Mouse (Mus musculus): ENCODE measurements around the gene Usb1.

Gene Usb1

DNA sequence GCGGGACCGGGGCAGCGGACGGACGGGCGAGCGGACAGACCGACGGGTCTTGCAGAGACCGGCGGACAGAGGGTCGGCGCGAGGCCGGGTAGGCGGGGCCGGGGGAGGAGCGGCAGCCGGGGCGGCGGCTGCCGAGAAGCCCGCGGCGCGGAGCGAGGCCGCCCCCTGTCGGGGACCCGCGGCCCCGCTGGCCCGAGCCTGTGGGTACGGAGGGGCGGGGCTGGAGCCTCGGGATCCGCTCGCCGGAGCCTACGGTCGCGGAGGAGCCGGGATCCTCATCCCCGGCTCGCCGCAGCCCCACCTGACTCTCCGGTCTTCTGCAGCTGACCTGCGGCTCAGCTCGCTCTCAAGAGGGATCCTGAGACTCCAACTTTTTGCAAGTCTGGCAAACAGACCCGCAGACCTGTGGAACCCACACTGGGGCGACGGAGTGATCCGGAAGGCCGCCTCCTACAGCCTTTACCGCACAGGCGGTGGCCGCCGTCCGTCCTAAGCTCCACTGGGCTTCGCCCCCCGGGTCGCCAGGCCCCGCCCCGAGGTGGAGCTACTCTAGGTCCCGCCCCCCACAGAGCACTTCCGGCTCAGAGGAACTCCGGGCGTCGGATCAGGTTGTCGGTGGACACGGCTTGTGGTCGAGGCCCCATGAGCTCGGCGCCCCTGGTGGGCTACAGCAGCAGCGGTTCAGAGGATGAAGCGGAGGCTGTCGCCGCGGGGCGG is at the start of gene Usb1, which contains the start of gene Zfp319:
Gene Usb1, plus strand, starts transcription at position 565 of the 717 bp plus-strand sequence.
Gene Zfp319, minus strand, starts transcription at position 231 of the 717 bp plus-strand sequence.
- peak; percentile 95 for DNase-seq (ENCODE audit: low read depth)

DNA sequence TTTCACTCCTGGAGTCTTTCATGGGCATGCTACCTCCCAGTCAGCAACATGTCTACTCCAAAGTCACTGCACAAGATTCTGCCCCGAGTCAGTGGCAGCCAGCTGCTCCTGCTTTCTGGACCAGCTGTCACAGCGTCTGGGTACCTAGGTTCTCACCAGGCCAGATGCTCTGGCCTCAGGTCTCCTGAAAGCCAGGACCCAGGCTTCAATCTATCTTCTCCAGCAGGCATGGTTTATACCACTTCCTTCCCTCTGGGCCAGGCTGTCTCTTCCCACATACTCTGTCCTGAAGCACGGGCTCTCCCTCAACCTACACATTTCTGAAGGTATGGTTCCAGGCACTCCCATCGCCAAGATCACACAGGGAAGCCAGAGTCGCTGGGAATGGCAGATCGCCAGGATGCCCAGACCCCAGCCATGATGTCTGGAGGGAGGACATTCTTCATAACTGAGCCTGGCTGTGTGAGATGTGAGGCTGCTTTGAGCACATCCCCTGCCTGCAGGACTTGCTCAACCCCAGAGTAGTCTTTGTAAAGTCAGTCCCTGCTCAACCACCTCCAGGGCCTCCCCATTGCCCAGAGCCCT is 42.9 kb upstream of the Usb1 start:
- DNase-seq (ENCODE audit: low read depth) = no peak

DNA sequence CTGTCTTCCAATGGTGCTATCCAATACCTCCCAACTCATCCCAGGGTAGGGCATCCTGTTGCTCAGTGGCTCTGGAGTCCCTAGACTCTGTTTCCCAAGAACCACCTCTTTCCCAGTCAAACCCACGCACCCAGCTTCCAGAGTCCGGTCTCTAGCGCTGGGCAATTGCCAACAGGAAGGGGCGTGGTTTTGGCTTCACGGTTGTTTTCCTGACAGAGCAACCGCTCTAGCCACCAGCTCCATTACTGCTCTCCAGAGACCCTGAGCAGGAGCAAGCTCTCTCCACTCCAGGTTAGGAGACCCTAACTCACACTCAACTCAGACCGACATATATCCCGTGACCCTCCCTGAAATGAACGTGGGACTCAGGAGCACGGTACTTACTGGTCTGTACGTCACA is 38.9 kb upstream of the Usb1 start:
- DNase-seq (ENCODE audit: low read depth) = no peak

DNA sequence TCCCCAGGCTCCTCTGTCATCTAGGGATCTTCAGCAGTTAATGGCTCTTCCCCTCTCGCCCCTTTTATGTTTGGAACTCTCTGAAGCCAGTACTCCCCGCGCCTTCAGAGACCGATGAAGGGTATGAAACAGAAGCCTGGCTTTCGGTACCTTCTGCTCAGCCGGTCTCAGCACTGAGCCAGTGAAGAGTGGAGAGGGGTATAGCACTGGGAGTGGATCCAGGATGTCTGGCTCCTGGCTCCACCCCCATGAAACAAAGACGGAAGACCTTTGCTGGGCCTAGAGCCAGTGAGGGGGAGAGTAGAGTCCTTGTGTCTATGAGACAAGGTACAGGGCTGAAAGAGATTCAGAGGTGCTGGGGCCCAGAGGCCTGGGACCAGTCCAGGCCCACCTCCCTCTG is 38.2 kb upstream of the Usb1 start:
- no peak for DNase-seq (ENCODE audit: low read depth)

DNA sequence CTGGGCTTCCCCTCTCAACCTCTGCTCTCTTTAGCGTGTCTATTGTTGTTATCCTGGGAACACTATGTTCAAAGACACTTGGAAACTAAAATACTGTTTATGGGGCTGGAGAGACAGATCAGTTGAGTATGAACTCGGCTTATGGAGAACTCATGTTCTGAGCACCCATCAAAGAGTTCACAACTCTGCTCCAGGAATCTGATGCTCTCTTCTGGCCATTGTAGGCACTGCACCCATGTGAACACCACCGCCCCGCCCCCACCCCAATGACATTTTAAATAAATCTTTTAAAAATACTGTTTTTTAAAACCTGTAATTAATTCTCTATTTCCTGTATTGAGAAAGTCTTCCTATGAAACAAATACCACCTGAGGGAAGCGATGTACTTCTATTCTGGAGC is 29.7 kb upstream of the Usb1 start:
- peak; percentile 67 for DNase-seq (ENCODE audit: low read depth)

DNA sequence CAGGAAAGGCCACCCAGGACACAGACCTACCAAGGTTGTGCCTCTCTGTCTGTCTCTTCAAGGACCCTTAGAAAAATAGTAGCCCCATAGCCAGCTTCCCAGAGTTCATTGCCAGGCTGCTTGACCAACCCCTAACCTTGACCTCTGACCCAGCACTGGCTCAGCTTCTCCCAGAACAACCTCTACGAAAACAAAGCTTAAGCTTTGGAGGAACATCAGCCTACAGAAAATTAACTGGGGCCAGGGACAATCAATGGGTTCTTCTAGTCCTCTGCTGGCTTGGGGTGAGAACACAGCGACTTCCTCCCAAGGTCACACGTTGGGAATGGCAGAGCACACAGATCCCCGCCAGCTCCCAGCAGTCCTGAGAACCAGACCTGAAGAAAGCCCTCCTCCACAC is 26.6 kb upstream of the Usb1 start:
- DNase-seq (ENCODE audit: low read depth) = no peak

DNA sequence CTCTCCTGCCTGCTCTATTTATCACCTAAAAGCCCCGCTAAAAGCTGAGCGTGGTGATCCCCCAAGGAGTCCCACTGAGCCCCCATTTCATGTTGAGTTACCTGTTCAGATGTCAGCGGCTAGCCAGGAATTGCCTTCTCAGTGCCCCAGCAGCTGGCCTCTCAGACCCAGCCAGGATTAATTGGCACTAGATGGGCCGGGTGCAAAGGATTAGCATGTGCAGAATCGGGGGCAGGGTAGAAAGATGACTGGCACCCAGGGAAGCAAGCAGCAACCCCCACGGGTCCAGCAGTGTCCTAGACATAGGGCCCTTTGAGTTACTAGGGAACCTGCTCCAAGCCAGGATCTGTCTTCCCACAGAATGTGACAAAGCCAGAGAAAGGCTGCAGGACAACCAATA is 25.7 kb upstream of the Usb1 start, which contains the start of gene Cngb1:
Gene Cngb1, minus strand, starts transcription at position 155 of the 400 bp plus-strand sequence.
- no peak for DNase-seq (ENCODE audit: low read depth)

DNA sequence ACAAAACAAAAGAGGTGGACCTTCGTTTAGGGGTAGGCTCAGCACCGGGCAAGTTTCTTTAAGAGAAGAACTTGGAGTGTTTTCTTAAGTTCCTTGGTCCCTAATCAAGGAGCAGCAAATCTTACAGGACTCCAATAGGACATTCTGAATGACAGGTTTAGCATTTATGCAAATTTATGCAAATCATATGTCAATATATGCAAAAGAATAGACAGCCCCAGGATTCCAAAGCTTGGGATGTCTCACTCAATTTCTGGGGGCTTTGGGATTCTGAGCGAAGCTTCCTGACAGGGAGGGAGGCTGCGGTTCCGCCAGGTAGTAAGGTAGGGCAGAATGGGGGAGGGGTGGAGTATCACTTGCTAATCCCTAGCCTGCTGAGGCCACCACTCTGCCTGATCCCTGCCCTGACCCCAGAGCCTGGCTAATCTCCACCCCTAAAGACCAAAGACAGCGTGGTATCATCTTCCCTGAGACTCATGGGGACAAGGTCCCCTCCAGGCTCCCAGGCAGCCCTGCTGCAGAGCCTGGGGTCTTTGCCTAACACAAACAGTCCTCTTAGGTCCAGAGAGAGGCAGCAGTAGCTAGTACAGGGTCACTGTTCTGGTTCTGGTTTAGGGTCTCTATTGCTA is 21.6 kb upstream of the Usb1 start, which contains the start of gene Tepp:
Gene Tepp, plus strand, starts transcription at position 225 of the 629 bp plus-strand sequence.
- DNase-seq (ENCODE audit: low read depth) = no peak

DNA sequence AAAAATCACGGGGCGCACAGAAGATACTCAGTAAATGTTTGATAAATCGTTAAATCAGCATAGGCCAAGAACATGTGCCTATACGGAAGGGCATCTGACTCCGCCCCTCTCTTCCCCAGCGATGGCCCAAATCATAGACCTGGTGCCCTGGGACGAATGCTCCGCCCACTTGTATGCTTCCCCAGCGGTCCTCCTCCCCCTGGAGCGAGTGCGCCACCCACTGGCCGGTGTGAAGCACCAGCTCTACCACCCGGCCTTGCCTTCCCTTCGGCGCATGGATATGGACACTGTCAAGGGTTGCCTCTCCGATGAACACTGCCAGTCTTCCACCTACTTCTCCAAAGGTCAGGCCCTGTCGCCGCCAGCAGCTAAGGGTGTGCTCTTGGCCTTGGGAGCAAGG is 19.2 kb upstream of the Usb1 start:
- peak; percentile 25 for DNase-seq (ENCODE audit: low read depth)

DNA sequence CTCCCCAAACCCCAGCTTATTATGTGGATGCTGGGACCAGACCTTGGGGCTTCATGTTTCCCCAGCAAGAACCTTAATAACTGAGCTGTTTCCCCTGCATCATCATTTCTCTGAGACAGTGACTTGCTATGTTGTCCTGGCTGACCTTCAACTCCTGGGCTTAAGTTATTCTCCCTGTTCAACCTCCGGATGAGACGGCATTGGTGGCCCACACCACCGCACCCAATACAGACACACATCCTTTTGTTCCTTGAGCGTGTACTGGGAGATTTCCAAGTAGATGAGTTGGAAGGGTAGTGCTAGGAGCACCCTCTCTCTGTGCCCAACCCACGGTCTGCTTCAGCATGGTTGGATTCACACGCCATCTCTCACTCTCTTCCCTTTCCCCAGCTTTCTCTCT is 18.2 kb upstream of the Usb1 start:
- DNase-seq (ENCODE audit: low read depth) = no peak

DNA sequence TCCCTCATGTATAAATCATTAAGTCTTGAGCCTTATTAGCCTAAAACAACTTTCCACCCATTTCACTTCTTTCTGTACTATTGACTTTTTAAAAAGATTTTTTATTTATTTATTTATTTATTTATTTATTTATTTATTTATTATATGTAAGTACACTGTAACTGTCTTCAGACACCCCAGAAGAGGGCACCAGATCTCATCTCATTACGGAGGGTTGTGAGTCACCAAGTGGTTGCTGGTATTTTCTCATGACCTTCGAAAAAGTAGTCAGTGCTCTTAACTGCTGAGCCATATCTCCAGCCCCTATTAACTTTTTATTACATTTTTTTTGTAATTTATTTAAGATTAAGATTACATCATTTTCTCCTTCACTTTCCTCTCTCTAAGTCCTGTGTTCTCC is 17.4 kb upstream of the Usb1 start:
- DNase-seq (ENCODE audit: low read depth) = no peak

DNA sequence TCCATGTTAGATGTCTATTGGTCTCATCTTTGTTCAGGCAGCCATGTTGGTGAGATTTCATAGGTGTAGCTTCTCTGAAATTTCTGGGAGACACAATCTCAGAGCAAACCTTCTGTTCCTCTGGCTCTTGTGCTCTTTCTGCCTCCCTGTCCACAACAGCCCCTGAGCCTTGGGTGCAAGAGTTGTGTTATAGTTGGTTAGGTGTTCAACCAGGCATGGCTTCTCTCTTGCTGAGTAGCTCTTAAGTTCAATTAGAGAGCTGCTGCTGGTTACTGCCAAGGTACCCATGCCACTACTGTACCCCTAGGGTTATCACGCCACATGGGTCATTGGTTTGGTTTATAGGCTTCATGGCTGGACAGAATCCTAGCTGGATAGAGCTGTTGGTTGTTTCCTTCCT is 16.7 kb upstream of the Usb1 start:
- DNase-seq (ENCODE audit: low read depth) = no peak

DNA sequence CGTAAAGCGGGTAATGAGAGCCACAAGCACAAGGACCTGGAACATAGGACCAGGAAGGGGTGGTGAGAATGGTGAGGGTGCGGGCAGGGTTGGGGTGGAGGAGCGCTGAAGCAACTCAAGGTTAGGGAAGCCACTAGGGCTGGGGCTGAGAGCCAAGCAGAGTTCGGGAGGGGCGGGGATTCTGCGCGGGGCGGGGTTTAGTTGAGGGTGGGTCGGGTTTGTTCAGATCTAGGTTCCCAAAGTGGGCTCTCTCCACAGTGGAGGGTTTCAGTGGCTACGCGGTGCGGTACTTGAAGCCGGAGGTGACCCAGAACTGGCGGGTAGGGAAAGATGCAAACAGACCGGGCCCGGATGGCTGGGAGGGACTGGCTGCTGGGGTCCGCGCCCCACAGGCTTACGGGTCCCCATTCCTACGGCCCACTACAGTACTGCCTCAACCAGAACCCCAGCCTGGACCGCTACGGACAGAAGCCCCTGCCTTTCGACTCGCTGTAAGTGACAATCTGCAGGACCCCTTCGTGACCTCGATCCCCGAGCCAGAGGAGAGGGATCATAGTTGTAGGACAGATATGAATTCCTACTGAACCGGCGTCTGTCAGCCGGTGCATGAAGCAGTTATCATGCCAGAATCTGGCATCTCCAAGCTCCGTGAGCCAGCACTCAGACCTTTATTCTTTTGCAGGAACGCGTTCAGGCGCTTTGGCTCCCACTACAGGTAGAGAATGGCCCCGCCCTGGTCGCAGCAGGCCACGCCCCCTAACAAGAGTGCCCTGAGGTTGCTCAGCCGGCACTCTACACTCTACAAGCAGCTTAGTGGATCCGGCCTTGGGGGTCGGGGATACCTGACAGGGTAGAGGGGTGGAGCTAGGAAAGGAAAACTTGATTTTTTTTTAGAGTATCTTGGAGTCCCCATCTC is 11.6 kb upstream of the Usb1 start:
- peak; percentile 84 for DNase-seq (ENCODE audit: low read depth)

DNA sequence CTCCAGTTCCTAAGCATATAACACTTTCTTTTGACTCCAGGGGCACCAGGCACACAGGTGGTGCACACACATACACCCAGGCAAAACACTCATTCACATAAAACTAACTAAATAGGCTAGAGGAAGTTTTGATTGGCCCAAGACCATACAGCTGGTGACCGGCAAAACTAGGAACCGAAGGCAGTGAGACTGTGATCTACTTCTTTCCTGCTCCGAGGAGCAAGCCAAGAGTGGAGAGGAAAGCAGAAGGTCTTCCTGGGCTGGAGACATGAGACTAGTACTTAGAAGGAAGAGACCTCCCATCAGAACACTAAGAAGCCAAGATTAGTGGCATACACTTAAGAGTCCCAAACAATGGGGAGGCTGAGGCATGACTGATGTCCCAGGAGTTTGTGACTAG is 8.9 kb upstream of the Usb1 start:
- DNase-seq (ENCODE audit: low read depth) = no peak

DNA sequence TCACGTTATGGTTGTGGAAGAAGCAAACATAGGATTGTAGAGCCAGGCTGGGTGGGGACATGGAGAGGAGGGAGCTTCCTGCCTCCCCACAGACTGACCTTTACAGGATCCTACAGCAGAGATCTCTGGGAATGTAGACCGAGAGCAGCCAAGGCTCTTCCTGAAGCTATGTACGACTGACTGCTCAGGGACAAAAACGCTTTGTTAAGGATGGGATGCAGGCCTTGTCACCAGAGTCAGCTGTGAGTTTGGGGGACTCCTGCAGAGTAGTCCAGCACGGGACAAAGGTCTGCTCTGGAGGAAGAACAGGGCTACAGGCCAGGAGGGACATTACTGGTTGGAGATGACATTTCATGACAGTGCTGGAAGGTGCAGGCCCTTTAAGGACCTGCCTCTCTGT is 7.4 kb upstream of the Usb1 start:
- DNase-seq (ENCODE audit: low read depth) = no peak

DNA sequence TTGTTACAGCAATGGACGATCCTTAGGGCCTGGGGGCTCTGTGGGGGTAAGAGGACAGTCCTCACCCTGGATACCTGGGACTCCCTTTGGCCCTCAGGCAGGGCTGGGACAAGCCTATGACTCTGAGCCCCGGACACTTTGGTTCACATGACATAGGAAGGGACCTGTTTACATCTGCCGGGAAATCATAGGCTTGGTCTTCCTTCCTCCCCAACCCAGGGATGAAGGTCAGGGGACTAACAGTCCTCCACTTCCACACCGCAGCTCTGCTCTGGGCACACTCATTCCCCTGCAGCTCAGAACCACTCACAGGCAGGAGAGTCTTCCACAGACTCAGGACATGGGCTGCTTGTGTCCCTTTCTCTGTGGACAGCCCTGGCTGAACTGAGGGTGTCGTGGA is 5.3 kb upstream of the Usb1 start:
- DNase-seq (ENCODE audit: low read depth) = no peak

DNA sequence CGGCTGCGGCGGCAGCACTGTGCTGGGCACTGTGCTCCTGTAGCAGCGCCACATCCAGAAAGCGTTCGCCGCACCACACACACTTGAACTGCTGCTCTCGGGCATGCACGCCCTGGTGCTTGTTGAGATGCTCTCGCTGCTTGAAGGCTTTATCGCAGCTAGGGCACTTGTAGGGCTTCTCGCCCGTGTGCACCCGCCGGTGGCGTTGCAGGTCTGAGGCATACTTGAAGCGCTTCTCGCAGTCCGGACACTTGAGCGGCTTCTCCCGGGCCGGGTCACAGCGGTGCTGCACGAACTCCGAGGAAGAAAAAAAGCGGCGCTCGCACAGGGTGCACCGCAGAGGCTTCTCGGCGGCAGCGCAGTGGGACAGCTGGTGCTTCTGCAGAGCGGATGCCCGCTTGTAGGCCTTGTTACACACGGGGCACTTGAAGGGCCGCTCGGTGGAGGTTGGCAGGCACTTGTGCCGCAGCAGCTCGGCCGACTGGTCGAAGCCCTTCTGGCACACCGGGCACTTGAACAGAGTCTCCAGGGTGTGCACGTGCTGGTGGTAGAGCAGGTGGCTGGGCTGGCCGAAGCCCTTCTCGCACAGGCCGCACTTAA is 4.1 kb upstream of the Usb1 start:
- DNase-seq (ENCODE audit: low read depth) = no peak

DNA sequence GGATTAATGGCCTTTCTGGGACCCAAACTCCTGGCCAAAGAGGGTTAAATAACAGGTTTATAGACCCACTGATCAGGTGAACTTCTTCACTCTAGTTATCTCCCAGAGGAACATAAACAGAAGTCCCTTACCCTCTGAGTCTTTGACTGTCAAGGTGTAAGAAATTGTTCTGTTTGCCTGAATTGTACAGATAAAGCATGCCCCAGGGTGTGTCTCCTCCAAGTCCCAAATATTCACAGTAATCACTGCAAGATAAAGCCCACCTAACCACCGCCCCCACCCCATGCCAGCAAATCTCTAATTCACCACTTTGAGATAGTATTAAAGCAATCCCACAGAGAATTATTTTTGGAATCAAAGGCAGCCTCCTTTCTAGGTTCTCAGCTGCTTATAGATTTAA is 1.7 kb upstream of the Usb1 start:
- no peak for DNase-seq (ENCODE audit: low read depth)

DNA sequence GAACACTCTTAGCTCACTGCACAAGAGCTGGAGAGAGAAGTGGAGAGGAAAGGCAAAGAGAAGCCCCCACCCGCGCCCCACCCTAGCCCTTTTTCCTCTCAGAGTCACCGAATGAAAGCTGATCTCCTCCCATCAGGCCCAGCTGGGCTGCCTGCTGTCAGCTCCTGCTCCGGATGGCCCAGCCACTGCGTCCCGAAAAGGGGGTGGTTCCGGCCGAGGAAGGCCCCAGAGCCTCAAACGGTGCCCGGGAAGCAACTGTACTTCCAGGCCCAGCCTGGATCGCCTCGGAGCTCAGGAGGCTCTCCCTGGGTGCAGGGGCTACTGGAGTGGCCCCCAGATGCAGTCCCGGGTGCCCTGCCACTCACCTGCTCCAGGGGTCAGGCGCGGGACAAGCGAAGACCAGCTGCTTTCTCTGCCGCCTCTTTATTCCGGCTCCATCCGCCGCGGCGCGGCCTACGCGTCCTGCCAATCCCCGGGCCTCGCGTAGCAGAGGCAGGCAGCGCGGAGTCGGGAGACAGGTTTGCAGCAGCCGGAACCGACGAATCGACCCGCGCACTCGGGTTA is 846 bp upstream of the Usb1 start:
- DNase-seq (ENCODE audit: low read depth) = no peak

DNA sequence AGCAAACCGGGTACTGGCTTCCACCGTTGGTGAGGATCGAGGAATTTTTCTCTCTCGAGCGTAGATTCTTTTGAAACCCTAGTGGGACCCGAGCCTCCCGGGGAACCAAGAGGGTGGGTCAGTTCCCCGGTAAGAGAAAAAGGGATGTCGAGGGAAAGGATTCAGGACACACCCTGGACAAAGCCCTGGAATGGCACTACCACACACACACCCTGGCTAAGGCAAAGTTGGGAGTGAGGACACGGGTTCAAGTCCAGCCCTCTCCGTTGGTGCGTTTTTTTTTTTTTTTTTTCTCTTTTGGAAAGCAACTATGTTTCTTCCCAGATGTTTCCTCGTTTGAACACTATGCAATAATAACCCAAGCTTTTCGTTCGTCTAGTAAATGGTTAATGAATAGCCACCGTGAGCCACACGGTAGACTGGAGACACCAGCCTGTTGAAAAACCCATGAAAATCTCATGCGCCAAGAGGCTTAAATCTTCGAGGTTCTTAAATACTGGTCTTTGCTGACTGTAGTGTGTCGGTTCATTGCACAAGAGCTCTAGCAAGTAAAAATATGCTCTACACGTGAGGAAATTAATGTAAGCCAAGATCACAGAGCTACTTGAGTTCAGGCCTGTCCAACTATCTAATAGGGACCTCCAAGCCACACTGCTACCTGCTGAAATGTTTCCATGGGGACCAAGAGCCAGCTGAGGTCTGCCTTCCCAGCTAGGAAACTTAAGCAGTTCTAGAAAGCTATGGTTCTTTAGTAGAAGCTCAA is 534 bp downstream of the Usb1 start:
- DNase-seq (ENCODE audit: low read depth) = no peak

DNA sequence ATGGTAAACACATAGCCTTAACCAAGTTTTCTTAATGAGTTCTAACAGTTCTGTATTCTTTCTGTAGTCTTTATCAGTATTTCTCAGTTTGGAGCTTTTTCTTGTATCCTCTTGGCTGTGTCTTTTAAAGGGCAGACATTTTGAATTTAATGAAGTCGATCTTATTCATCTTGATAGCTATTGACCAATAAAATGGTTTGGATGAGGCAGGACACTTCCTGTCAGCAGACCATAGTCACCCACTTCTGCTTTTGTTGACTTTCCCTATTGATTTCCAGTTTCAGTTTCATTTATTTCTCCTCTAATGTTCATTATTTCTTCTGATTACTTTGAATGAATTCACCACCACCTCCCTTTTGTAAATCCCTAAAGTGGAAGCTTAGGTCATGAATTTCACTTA is 3.6 kb downstream of the Usb1 start:
- no peak for DNase-seq (ENCODE audit: low read depth)
